Mouse (Mus musculus) macrophage (primary cell): Measurements from ENCODE around the gene Dio1. TPM values are rescaled to one million over a fixed set of nuclear protein-coding genes. Genes with fewer than 3 reads are reported as not detected.

Experiments
- H3K27ac ChIP-seq: fragments of 350-480 bp; formaldehyde crosslinking; 2 replicates; pipeline ENCODE4 v1.9.0; 2021
- H3K36me3 ChIP-seq: fragments of 350-480 bp; formaldehyde crosslinking; 2 replicates; pipeline ENCODE4 v1.9.0; 2021; ENCODE audit errors: inconsistent target
- H3K4me3 ChIP-seq: fragments of 350-480 bp; formaldehyde crosslinking; 2 replicates; pipeline ENCODE4 v1.9.0; 2021; ENCODE audit errors: inconsistent target
- H3K79me2 ChIP-seq: fragments of 350-480 bp; formaldehyde crosslinking; 2 replicates; pipeline ENCODE4 v1.9.0; 2021; ENCODE audit errors: inconsistent target
- WGBS: methylation state at CpG from one replicate; pipeline ENCODE4 v1.1.7; 2026; ENCODE audit warnings: inconsistent platforms; ENCODE audit not compliant: missing documents; 5-methylcytosine and 5-hydroxymethylcytosine counted together
- polyA plus RNA-seq: library from polyadenylated mRNA; stranded (reverse); fragments of 250-400 nt; gene quantifications from 3 replicates; pipeline ENCODE4 v1.2.4, GENCODE M21; 2018; ENCODE audit warnings: inconsistent platforms

Gene Dio1
- polyA plus RNA-seq, 1 experiment from 2014 or later, result not detected

DNA sequence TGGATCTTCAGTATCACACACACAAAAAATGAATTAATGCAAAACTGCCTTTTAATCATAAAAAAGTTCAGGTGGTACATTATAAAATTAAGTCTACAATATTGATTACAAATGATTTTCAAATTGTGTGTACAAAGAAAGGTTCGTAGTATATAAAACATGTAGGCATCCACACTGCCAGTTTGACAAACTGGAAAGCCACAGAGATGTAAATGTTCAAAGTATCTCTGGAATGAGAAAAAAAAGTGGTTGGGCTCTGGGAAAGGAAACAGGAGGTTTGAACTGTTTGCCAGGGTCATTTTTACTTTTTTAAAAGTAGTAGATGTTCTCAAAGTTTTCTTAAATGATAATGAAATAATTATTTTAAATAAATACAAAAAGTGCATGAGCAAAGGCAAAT lies 60.9 kb downstream of the Dio1 start:
- WGBS, result 83% methylated on average over 1 of the region's 1 CpGs
- Histone ChIP-seq H3K4me3 (no peak overlapping the region), H3K36me3 (no peaks in the 10 kb centered on the region; the same call in 1 of the 2 replicates), H3K79me2 (peaks cover 10% of the 10 kb centered on the region; the same call in 1 of the 2 replicates), H3K27ac (no peak overlapping the region)

GRCm38 (mm10) chr4:107245368-107245767 lies 61.6 kb downstream of the Dio1 start:
- Histone ChIP-seq H3K4me3 (no peak overlapping the region), H3K79me2 (peaks cover 10% of the 10 kb centered on the region; the same call in 1 of the 2 replicates), H3K27ac (no peak overlapping the region), H3K36me3 (peaks cover 4% of the 10 kb centered on the region; the same call in 1 of the 2 replicates)
- WGBS, result 76% methylated on average over 2 of the region's 2 CpGs

DNA sequence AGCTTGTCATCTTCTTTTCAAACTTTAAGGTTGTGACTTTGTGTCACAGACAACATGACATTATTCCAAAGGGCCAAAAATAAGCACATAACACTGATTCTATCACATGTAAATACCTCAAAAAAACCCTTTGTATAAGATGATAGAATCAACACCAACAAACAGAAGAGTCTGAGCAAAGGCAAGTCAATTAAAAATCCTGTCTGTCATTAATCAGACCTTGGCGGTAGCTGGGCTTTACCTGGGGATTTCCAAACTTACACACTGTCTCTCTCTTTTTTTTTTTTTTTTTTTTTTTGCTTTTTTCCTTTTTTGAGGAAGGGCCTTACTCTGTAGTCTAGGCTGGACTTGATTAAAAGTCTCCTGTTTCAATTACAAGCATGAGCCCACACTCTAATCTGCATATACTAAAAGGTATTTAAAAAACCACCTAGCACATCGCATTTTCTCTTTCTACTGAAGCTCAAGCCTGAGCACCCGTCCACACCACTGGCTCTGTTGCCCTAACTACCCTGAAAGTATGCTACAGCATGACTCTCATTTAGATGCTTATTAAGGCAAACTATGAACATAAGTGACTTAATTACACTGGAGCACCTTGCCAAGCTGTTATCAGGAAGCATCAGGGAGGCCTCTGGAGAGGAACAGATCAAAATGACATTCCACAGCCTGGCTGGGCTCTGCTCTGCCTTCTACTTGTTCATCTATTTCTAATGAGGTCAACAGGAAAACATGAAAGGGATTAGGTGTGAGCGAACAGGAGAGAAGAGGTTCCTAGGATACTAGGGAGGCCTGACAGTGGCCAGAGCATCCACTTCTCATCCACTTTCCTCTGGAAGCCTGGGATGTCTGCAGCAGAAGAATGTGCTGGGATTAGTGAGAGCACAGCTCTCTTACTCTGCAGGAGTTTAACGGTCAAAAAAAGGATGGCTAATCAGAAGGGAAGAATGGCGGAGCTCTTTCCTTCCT lies 63.3 kb downstream of the Dio1 start:
- 90% methylated on average over 4 of the region's 6 CpGs for WGBS
- no peak overlapping the region for H3K4me3 ChIP-seq
- H3K36me3 ChIP-seq, result peaks cover 10% of the 10 kb centered on the region; the same call in 1 of the 2 replicates
- H3K27ac ChIP-seq, result no peak overlapping the region
- no peaks in the 10 kb centered on the region; the same call in 1 of the 2 replicates for H3K79me2 ChIP-seq

Other genes with a start within 250 kb of the Dio1 start
- 27.4 to 36.5 TPM (median 34.4 TPM) in 3 replicates for gene Mrpl37, start 240.3 kb downstream of the Dio1 start, polyA plus RNA-seq
- gene Cyb5rl, start 240.2 kb downstream of the Dio1 start, polyA plus RNA-seq, result 2.2 to 6.5 TPM (median 3.2 TPM) in 3 replicates
- gene Cdcp2, start 210.3 kb downstream of the Dio1 start, polyA plus RNA-seq, result not detected in 3 replicates
- 130 to 235 TPM (median 181 TPM) in 3 replicates for gene Tmem59, start 128.8 kb downstream of the Dio1 start, polyA plus RNA-seq
- 33.9 to 65.4 TPM (median 51.7 TPM) in 3 replicates for gene Tceanc2, start 128.1 kb downstream of the Dio1 start, polyA plus RNA-seq
- gene Ldlrad1, start 98.0 kb downstream of the Dio1 start, polyA plus RNA-seq, result not detected in 3 replicates
- gene Lrrc42, start 53.6 kb downstream of the Dio1 start, polyA plus RNA-seq, result 8.4 to 11.4 TPM (median 10.0 TPM) in 3 replicates
- gene Hspb11, start 53.6 kb downstream of the Dio1 start, polyA plus RNA-seq, result 16.2 to 43.5 TPM (median 22.6 TPM) in 3 replicates
- 33.6 to 49.3 TPM (median 47.6 TPM) in 3 replicates for gene Yipf1, start 7.2 kb upstream of the Dio1 start, polyA plus RNA-seq
- 2.8 to 17.6 TPM (median 9.3 TPM) in 3 replicates for gene Ndc1, start 60.6 kb upstream of the Dio1 start, polyA plus RNA-seq
- not detected in 3 replicates for gene Glis1, start 127.4 kb upstream of the Dio1 start, polyA plus RNA-seq